Mouse (Mus musculus) heart, embryonic 16.5 days (tissue): Measurements from ENCODE around the gene Mesd. TPM values are rescaled to one million over a fixed set of nuclear protein-coding genes. Genes with fewer than 3 reads are reported as not detected.

Experiments used
- ATAC-seq: fragments of 200-750 bp; cut with Nextera tagmentation; replicated peaks from 2 replicates; pipeline ENCODE4 v1.8.0; 2017; ENCODE audit warnings: moderate number of reproducible peaks; ENCODE audit not compliant: insufficient read depth, low FRiP score; ENCODE audit errors: extremely low read depth
- H3K27ac ChIP-seq: fragments of 300-500 bp; sonication (generic); 2 replicates; pipeline ENCODE4 v1.5.1; 2014; ENCODE audit warnings: mild to moderate bottlenecking, low read length, control low read depth, moderate library complexity
- H3K27me3 ChIP-seq: fragments of 300-500 bp; sonication (generic); 2 replicates; pipeline ENCODE4 v1.6.1; 2014; ENCODE audit warnings: low read length, mixed read lengths; ENCODE audit not compliant: control insufficient read depth, insufficient read depth
- H3K36me3 ChIP-seq: fragments of 300-500 bp; sonication (generic); 2 replicates; pipeline ENCODE4 v1.6.1; 2014; ENCODE audit not compliant: control insufficient read depth, insufficient read depth
- H3K4me1 ChIP-seq: fragments of 300-500 bp; sonication (generic); 2 replicates; pipeline ENCODE4 v1.6.1; 2014; ENCODE audit warnings: low read length, mixed read lengths; ENCODE audit not compliant: control insufficient read depth, insufficient read depth
- H3K4me2 ChIP-seq: fragments of 300-500 bp; sonication (generic); 2 replicates; pipeline ENCODE4 v1.6.1; 2014; ENCODE audit warnings: low read depth, mild to moderate bottlenecking, control low read depth, low read length
- H3K4me3 ChIP-seq: fragments of 300-500 bp; sonication (generic); 2 replicates; pipeline ENCODE4 v1.5.1; 2014; ENCODE audit warnings: mild to moderate bottlenecking, control low read depth, low read length
- H3K9ac ChIP-seq: fragments of 300-500 bp; sonication (generic); 2 replicates; pipeline ENCODE4 v1.6.1; 2014; ENCODE audit warnings: low read length, control low read depth
- H3K9me3 ChIP-seq: fragments of 300-500 bp; sonication (generic); replicated peaks from 2 replicates; pipeline ENCODE4 v1.6.1; 2016; ENCODE audit warnings: low read length; ENCODE audit not compliant: control insufficient read depth
- WGBS: fragments of 180-500 bp; shearing (Covaris S2); extraction: QIAGEN DNeasy Blood & Tissue Kit; methylation state at CpG from one replicate; pipeline ENCODE4 v1.1.7; 2014; 5-methylcytosine and 5-hydroxymethylcytosine counted together
- polyA plus RNA-seq: library from polyadenylated mRNA; unstranded; fragments of >200 nt; fragmentation: Nextera tagmentation; extraction: Ambion mirVana; gene quantifications from 2 replicates; pipeline ENCODE4 v1.2.1, GENCODE M21; 2015

Mesd gene
- polyA plus RNA-seq, 1 experiment from 2014 or later: 84.9 TPM

DNA sequence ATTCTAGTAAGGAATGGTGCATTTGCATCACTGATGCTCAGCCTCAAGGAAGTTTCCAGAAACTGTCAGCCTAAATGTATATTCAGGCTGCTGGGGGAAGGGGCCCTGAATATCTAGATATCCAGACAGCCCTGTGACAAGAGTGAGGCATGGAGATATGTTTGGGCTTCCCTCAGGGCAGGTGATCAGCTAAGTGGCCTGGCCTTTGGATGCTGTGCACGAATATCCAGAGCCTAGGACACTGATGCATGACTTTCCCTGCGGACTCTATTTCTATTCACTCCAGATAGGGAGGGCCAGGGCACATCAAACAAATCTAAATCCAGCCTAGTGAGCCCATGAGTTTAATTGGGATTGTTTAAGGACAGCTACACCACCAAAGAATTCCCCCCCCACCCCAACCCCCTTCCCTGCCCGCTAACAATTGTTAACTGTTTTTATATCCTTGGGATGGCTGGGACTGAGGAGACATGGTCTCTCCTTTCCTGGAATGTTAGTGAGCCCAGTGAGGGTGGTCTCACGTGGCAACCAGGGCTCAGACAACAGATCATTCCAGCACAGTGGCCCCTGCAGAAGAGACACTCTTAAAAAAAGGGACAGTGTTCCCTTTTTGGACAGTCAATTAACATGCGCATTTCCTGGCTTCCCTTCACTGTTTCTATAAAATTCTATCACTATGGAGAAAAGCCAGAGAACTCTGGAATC, 14.3 kb upstream of the Mesd start:
- no peak overlapping the region for H3K4me2 ChIP-seq
- 45% methylated on average over 5 of the region's 5 CpGs for WGBS
- H3K36me3 ChIP-seq: no peaks in the 10 kb centered on the region
- no peak overlapping the region for H3K27ac ChIP-seq
- H3K9ac ChIP-seq: no peak overlapping the region
- no peaks in the 10 kb centered on the region for H3K27me3 ChIP-seq
- H3K9me3 ChIP-seq: no peaks in the 10 kb centered on the region
- no peaks in the 10 kb centered on the region for H3K4me1 ChIP-seq
- no peak overlapping the region for H3K4me3 ChIP-seq
- ATAC-seq: no peak

DNA sequence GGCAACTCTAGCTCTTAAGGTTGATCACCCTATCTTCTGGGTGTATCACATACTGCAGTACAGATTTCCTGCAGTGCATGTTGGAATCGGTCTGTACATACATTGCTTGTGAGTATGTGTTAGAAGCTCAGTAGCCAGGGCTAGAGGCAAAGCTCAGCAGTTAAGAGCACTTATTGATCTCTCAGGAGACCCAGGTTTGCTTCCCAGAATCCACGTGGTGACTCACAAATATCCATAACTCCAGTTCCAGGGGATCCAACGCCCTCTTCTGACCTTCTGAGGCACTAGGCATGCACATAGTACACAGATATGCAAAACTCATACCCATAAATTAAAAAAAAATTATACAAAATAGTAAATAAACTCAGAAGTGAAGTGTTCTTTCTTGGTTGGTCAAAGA, 7.2 kb upstream of the Mesd start:
- no peak overlapping the region for H3K27ac ChIP-seq
- H3K36me3 ChIP-seq: peaks cover 2% of the 10 kb centered on the region; the same call in 1 of the 2 replicates
- no peak for ATAC-seq
- no peaks in the 10 kb centered on the region for H3K27me3 ChIP-seq
- no peaks in the 10 kb centered on the region for H3K9me3 ChIP-seq
- no peak overlapping the region for H3K4me2 ChIP-seq
- peaks cover 40% of the 10 kb centered on the region for H3K4me1 ChIP-seq
- 73% methylated on average over 3 of the region's 3 CpGs for WGBS
- H3K4me3 ChIP-seq: no peak overlapping the region
- H3K9ac ChIP-seq: no peak overlapping the region

DNA sequence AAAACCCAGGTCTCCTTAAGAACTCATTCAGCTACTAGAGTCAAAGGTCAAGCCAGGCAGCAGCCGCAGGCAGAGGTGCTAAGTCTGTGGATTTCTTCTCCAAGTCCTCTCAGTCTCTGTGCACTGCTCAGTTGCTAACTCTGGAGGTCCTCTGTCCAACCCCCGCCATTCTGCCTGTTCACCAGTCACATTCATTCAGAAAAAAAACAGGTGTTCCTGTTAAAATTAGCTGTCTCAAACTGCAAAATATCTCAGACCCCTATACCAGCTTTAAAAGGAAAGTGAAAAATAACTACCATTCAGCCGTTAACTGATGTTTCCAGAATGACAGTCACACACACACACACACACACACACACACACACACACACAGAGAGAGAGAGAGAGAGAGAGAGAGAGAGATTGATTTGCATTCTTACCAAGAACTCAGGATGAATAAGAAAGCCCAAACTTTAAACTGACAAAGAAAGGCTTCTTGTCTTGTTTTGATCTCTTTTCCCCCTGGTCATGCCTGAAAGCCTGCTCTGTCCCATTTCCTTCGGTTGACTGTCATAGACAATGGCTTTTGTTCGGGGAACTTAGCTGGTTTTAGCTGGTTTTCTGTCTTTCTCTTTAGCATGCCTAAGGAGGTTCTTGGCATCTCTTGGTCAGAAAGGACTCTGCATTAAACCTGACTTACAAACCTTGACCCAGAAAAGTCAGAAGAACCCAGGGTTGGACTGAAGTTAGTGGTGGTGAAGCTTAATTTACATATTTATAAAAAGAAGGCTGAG, 5.4 kb upstream of the Mesd start:
- Histone ChIP-seq H3K36me3 (peaks cover 6% of the 10 kb centered on the region), H3K4me3 (0 out of 2 replicates have a peak overlapping the region, but pooled peaks have one; percentile 1), H3K4me2 (peak overlapping the region; percentile 97), H3K27ac (no peak overlapping the region), H3K9ac (peak overlapping the region; percentile 21; the same call in 1 of the 2 replicates), H3K27me3 (no peaks in the 10 kb centered on the region), H3K4me1 (peaks cover 46% of the 10 kb centered on the region), H3K9me3 (no peaks in the 10 kb centered on the region)
- ATAC-seq: no peak
- WGBS: 35% methylated on average over 5 of the region's 5 CpGs

DNA sequence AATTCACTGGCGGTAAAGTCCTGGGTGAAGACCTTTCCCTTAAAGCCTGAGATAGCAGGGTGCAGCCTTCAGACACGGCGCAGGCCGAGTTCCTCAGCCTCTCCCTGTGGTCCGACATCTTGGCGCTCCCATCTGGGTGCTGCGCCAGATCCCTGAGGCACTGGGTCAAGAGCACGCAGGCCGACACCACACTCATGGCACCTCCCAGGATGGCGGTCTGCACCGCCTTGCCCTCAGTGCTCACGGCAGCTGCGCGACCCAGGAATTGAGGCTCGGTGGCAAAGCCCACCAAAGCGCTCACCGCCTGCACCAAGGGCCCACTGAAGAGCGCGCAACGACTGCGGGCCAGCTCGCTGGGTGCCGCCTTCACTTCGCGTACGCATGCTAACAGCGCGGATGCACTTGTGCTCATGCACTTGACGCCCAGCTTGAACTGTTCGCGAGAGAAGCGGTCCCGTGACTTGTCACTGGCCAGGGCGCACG, 2.1 kb upstream of the Mesd start:
- Histone ChIP-seq H3K27ac (no peak overlapping the region; the same call in 1 of the 2 replicates), H3K9ac (peak overlapping the region; percentile 93), H3K27me3 (no peaks in the 10 kb centered on the region), H3K9me3 (no peaks in the 10 kb centered on the region), H3K4me1 (peaks cover 56% of the 10 kb centered on the region), H3K4me2 (peak overlapping the region; percentile 97), H3K4me3 (peak overlapping the region; percentile 88), H3K36me3 (peaks cover 6% of the 10 kb centered on the region)
- no peak for ATAC-seq
- WGBS: 76% methylated on average over 35 of the region's 35 CpGs

DNA sequence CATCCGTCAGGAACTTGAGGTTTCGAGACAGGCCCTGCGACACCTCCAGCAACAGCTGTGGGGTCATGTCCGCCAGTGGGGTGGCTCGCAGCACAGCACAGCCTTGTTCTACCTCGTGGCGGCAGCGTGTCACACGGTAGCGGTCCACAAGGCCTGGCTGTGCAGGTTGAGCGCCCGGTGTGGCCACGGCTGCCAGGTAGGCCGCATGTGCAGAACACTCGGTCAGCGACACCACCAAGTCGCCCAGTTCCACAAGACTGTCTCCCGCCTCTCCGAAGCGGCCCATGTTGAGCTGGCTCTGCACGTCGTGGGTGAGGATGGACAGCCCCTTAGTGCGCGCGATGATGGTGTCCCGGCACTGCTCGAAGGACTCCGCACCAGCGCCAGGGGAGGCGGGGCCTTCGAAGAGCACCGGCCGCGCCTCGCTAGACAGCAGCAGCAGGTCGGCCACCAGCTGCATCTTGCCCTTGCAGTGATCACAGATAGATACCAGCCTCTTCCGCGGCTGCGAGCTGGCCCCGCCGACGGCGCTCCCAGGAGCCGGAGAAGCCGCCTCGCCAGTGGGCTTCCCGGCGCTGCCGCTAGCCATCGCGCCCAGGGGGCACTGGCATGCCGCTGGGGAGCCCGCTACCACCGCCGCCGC, 1.5 kb upstream of the Mesd start:
- Histone ChIP-seq H3K27ac (peak overlapping the region; percentile 98), H3K27me3 (no peaks in the 10 kb centered on the region), H3K36me3 (peaks cover 6% of the 10 kb centered on the region), H3K4me2 (peak overlapping the region; percentile 97), H3K4me3 (peak overlapping the region; percentile 88), H3K9me3 (no peaks in the 10 kb centered on the region), H3K4me1 (peaks cover 54% of the 10 kb centered on the region), H3K9ac (peak overlapping the region; percentile 93)
- 12% methylated on average over 56 of the region's 56 CpGs for WGBS
- peak; percentile 10; the same call in 1 of the 2 replicates for ATAC-seq

DNA sequence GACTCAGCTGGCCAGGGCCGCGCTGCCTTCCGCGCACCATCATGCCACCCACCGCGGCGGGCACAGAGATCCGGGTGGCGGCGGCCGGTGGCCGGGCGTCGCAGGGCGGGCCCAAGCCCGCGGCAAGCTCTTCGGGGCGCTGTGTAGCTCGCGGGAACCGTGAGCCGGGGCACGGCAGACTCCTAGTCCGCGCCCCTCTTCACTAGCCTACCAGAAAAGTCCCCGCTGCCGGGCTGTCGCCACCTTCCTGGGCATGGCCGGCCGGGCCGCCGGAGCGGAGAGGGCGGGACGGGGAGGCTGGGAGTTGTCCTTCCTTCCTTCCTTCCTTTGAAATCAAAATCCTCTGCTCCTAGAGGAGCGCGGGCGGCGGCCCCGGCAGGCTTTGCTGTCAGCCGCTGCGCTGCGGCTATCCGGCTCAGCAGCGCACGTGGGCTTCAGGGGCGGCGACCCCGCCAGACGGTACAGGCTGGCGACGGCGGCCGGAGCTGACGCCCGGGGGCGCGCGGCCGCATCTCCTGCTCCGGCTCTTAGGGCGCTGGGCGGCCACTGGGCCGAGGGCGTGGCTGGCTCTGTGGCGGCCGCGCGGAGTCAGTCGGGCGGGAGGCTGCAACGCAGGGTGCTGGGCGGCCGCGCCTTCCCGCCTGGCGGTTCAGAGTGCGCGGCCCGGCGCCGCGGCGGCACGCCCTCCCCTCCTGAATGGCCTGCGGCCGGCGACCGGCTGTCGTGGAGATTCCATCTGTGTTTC, 818 bp upstream of the Mesd start:
- H3K9ac ChIP-seq: peak overlapping the region; percentile 93
- peak overlapping the region; percentile 98 for H3K27ac ChIP-seq
- H3K36me3 ChIP-seq: peaks cover 6% of the 10 kb centered on the region
- 0% methylated on average over 81 of the region's 91 CpGs for WGBS
- peak; percentile 71 for ATAC-seq
- peaks cover 48% of the 10 kb centered on the region for H3K4me1 ChIP-seq
- H3K4me2 ChIP-seq: peak overlapping the region; percentile 97
- H3K4me3 ChIP-seq: peak overlapping the region; percentile 88
- H3K9me3 ChIP-seq: no peaks in the 10 kb centered on the region
- no peaks in the 10 kb centered on the region for H3K27me3 ChIP-seq

DNA sequence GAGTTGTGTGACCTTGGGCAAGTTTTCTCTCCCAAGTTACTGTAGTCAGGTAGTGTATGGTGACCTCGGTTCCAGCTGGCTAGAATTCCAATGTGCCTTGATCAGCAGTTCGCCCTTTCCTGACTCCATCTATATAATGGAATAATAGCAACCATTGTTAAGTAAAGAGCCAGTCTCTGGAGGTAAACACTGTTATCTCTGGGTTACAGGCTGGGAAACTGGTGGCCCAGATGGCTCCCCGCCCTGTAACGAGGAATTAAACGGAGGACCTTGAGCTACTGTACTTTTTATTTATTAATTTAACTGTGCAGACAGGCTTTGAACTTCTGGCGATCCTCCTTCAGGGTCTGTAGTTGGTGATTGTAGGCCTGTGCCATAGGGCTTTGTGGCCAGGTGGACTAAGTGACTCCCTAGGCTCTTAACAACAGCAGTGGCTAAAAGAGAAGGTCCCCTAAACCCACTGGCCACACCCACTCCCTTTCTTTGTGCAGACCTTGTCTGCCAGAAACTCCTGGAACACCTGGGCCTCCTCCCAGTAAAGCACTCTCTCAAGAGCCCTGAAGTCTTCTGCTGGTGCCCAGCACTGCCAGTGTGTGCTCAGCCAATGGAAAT, 761 bp downstream of the Mesd start:
- peak overlapping the region; percentile 97 for H3K4me2 ChIP-seq
- H3K36me3 ChIP-seq: peaks cover 6% of the 10 kb centered on the region
- no peaks in the 10 kb centered on the region for H3K27me3 ChIP-seq
- H3K27ac ChIP-seq: peak overlapping the region; percentile 98
- H3K4me1 ChIP-seq: peaks cover 33% of the 10 kb centered on the region
- peak overlapping the region; percentile 88 for H3K4me3 ChIP-seq
- ATAC-seq: no peak
- no peaks in the 10 kb centered on the region for H3K9me3 ChIP-seq
- 35% methylated on average over 6 of the region's 6 CpGs for WGBS
- peak overlapping the region; percentile 93 for H3K9ac ChIP-seq

DNA sequence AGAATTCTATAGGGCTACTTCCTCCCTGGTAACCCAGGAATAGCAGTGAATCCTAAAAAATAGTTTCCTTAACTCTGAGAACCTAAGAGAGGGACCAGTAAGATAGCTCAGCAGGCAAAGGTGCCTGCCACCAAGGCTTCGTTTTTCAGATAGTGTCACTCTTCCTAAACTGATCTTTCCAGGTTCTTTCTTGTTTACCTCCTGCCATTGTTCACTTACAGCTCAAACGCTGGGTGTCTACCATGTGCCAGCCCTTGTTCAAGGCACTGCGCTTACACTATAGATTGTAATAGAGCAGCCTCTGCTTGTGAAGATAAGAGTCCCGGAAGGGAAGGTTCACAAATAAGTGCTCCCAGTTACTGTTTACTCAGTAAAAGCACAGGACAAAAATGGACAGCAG, 1.6 kb downstream of the Mesd start:
- ATAC-seq: no peak
- 64% methylated on average over 4 of the region's 4 CpGs for WGBS
- Histone ChIP-seq H3K4me3 (no peak overlapping the region), H3K27ac (0 out of 2 replicates have a peak overlapping the region, but pooled peaks have one; percentile 16), H3K9me3 (no peaks in the 10 kb centered on the region), H3K4me2 (no peak overlapping the region), H3K27me3 (no peaks in the 10 kb centered on the region), H3K9ac (no peak overlapping the region), H3K36me3 (peaks cover 6% of the 10 kb centered on the region), H3K4me1 (peaks cover 26% of the 10 kb centered on the region)
